Mouse (Mus musculus): ENCODE measurements around the gene Tmcc2. TPM values are rescaled to one million over a fixed set of nuclear protein-coding genes. Genes with fewer than 3 reads are reported as not detected.

Tmcc2 gene
- polyA plus RNA-seq, 2 experiments = 285 to 327 TPM

DNA sequence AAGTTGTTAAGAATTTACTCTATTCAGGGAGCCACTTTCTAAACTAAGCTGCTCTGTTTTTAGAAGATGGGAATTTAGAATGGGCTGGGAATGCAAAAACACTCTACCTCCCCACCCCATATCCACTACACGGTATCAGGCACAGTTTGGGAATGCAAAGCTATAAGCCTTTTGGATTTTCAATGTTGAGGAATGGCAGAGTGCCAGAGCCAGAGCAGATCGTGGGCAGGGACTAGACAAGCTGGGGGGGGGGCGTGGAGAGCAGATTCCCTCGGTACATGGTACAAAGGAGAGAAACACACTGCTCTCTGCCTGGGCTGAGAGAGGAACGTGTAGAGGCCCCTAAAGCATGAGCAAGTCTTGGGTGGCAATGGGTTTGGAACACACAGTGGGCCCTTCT lies 1.8 kb upstream of the Tmcc2 start:
- ATAC-seq (ENCODE audit: insufficient read depth) (no peak), DNase-seq (ENCODE audit: low read depth in 3 of 3, low spot score in 3 of 3) (no peak)
- H3K27me3 ChIP-seq (ENCODE audit: control insufficient read depth, insufficient read depth, low read length) = peaks cover 3% of the 10 kb centered on the region; the same call in 1 of the 2 replicates
- no peak overlapping the region for H3K27ac ChIP-seq
- no peak for TF ChIP-seq EP300 (IDR thresholded peaks at IDR 0.05; ENCODE audit: low read depth)
- no peak for TF ChIP-seq CTCF (IDR thresholded peaks at IDR 0.05; ENCODE audit: low read depth)
- WGBS (ENCODE audit: insufficient replicate concordance) = 73% methylated on average over 5 of the region's 5 CpGs
- H3K4me3 ChIP-seq (ENCODE audit: insufficient read depth in 1 of 2, low read depth in 2 of 2, low read length in 2 of 2) = no peak overlapping the region
- H3K9ac ChIP-seq (replicated peaks) = no peak overlapping the region
- no peak overlapping the region for H3K4me2 ChIP-seq (ENCODE audit: low read depth)
- H3K4me1 ChIP-seq (replicated peaks; ENCODE audit: control insufficient read depth in 2 of 2, insufficient read depth in 2 of 2, low read length in 1 of 2) = peaks cover 4 to 15% of the 10 kb centered on the region in 2 experiments; a peak in 3 of 4 replicates
- H3K9me3 ChIP-seq (ENCODE audit: control insufficient read depth, low read length) = no peaks in the 10 kb centered on the region
- no peaks in the 10 kb centered on the region; the same call in 1 of the 2 replicates for H3K36me3 ChIP-seq (replicated peaks; ENCODE audit: control insufficient read depth, insufficient read depth, low read depth)

DNA sequence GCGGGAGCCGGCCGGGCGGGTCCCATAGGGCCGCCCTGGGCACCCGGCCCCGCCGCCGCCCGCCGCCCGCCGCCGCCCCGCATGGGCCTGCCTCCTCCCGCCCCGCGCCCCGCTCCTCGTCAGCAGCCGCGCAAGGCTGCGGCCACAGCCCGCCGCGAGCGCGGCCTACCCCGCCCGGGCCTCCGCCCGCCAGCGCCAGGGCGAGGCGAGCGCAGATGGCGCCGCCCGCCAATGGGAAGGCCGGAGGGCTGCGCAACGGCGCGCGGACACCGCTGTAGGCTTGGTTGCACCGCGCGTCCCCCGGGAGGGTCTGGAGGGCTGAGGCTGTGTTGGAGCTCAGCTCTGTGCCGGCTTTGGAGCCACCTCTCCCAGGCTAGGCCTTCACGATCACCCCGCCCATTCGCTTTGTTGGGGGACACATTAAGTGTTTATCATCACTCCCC lies 520 bp upstream of the Tmcc2 start:
- peak; percentile 78 for ATAC-seq (ENCODE audit: insufficient read depth)
- Histone ChIP-seq H3K4me1 (replicated peaks; ENCODE audit: control insufficient read depth in 2 of 2, insufficient read depth in 2 of 2, low read length in 1 of 2) (peaks cover 9 to 23% of the 10 kb centered on the region in 2 experiments; a peak in 3 of 4 replicates), H3K27ac (peak overlapping the region; percentile 97), H3K4me3 (ENCODE audit: insufficient read depth in 1 of 2, low read depth in 2 of 2, low read length in 2 of 2) (peak overlapping the region; percentile 66 to 95), H3K36me3 (replicated peaks; ENCODE audit: control insufficient read depth, insufficient read depth, low read depth) (peaks cover 2% of the 10 kb centered on the region), H3K4me2 (ENCODE audit: low read depth) (peak overlapping the region; percentile 93), H3K9ac (replicated peaks) (peak overlapping the region; percentile 83), H3K27me3 (ENCODE audit: control insufficient read depth, insufficient read depth, low read length) (peaks cover 3% of the 10 kb centered on the region; the same call in 1 of the 2 replicates), H3K9me3 (ENCODE audit: control insufficient read depth, low read length) (no peaks in the 10 kb centered on the region)
- WGBS (ENCODE audit: insufficient replicate concordance) = 1% methylated on average over 44 of the region's 54 CpGs
- TF ChIP-seq EP300 (IDR thresholded peaks at IDR 0.05; ENCODE audit: low read depth) (no peak), CTCF (IDR thresholded peaks at IDR 0.05; ENCODE audit: low read depth) (no peak)
- DNase-seq (ENCODE audit: low read depth in 3 of 3, low spot score in 3 of 3) = peak in 2 of 3 experiments; percentile 56 to 58

DNA sequence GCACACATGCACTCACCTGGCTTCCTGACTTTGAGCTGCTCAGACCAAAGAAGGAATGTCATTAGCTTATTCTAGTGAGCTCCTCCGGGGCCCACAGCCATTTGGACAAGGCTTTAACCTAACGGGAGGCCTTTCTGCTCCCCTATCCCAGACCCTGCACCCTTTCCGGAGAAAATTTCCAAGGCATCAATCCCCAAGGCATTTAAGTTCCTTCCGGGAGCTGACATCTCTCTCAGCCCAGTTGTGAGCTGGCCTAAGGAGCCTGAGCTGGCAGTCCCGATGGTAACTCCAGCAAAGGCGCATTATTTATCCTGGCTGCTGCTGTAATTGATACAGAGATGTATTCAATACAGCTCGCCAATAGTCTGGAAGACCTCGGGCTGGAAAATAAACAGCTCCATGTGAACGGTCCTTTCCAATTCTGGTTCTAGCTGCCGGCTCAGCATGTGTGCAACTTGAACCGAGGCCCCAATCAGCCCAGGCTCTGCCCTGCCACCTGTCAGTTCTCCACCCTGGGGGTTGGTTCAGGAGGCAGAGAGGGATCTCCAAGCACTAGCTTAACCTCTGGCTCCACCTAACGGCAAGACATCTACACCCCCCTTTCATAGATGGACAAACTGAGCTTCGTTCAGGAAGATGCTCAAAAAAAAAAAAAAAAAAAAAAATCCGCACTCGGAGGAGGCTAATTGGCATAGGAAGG lies 1.0 kb downstream of the Tmcc2 start:
- peak; percentile 75 for TF ChIP-seq EP300 (IDR thresholded peaks at IDR 0.05; ENCODE audit: low read depth)
- TF ChIP-seq CTCF (IDR thresholded peaks at IDR 0.05; ENCODE audit: low read depth) = peak; percentile 96
- peak overlapping the region; percentile 97 for H3K27ac ChIP-seq
- peak overlapping the region; percentile 93 for H3K4me2 ChIP-seq (ENCODE audit: low read depth)
- no peaks in the 10 kb centered on the region for H3K9me3 ChIP-seq (ENCODE audit: control insufficient read depth, low read length)
- H3K27me3 ChIP-seq (ENCODE audit: control insufficient read depth, insufficient read depth, low read length) = peaks cover 3% of the 10 kb centered on the region; the same call in 1 of the 2 replicates
- peaks cover 7% of the 10 kb centered on the region for H3K36me3 ChIP-seq (replicated peaks; ENCODE audit: control insufficient read depth, insufficient read depth, low read depth)
- ATAC-seq (ENCODE audit: insufficient read depth) (peak; percentile 79), DNase-seq (ENCODE audit: low read depth in 3 of 3, low spot score in 3 of 3) (peak; percentile 90 to 93 (median 92))
- H3K4me1 ChIP-seq (replicated peaks; ENCODE audit: control insufficient read depth in 2 of 2, insufficient read depth in 2 of 2, low read length in 1 of 2) = peaks cover 24 to 38% of the 10 kb centered on the region in 2 experiments
- H3K9ac ChIP-seq (replicated peaks) = peak overlapping the region; percentile 98
- 19% methylated on average over 15 of the region's 15 CpGs for WGBS (ENCODE audit: insufficient replicate concordance)
- peak overlapping the region; percentile 90 to 95 for H3K4me3 ChIP-seq (ENCODE audit: insufficient read depth in 1 of 2, low read depth in 2 of 2, low read length in 2 of 2)

DNA sequence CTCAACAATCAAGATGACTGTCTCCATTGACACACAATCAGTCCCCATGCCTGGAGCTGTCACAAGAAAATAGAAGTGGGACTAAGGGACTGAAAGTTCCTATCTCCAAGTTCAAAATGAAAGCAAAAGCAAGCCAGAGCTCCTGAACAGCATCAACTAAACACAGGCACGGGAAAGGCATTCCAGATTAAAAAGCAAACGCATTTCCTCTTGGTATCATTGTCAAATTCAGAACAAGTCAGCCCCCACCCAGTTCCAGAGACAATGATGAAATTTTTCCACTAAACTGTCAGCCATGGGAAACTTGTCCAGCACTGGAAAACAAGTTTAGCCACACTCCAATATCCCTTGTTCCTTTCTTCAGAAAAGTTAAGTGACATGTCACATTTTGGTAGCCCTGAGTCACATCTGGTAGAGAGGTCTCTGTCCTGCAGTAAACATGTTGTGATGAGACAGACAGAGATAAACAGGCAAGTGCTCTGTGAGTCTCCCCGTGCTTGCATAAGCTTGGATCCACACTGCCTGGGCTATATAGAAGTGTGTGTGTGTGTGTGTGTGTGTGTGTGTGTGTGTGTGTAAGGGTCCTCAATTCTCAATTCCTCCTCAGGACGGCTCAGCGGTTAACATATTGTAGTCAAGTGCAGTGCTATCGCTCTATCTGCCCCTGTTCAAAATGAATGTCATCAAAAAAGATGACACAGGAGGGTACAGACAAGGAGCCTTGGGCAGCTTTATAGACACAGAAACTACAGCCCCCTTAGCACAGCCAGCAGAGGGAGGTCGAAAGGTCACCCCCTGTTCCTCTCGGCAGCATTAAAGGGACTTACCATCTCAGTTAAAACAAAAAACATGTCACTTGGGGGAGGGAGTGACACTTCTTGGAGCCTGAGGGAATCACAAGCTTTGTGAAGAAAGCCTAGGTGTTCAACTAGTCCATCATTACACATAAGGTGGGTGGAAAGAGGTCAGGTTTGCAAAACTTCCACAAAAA lies 2.0 kb downstream of the Tmcc2 start:
- H3K36me3 ChIP-seq (replicated peaks; ENCODE audit: control insufficient read depth, insufficient read depth, low read depth) = peaks cover 9% of the 10 kb centered on the region
- 41% methylated on average over 8 of the region's 8 CpGs for WGBS (ENCODE audit: insufficient replicate concordance)
- H3K4me2 ChIP-seq (ENCODE audit: low read depth) = peak overlapping the region; percentile 93
- DNase-seq (ENCODE audit: low read depth in 3 of 3, low spot score in 3 of 3) = peak in 1 of 3 experiments; percentile 52
- H3K27me3 ChIP-seq (ENCODE audit: control insufficient read depth, insufficient read depth, low read length) = no peaks in the 10 kb centered on the region
- H3K9me3 ChIP-seq (ENCODE audit: control insufficient read depth, low read length) = no peaks in the 10 kb centered on the region
- peaks cover 26 to 44% of the 10 kb centered on the region in 2 experiments for H3K4me1 ChIP-seq (replicated peaks; ENCODE audit: control insufficient read depth in 2 of 2, insufficient read depth in 2 of 2, low read length in 1 of 2)
- peak overlapping the region; percentile 90 to 95 for H3K4me3 ChIP-seq (ENCODE audit: insufficient read depth in 1 of 2, low read depth in 2 of 2, low read length in 2 of 2)
- peak overlapping the region; percentile 98 for H3K9ac ChIP-seq (replicated peaks)
- peak; percentile 43 for ATAC-seq (ENCODE audit: insufficient read depth)
- TF ChIP-seq CTCF (IDR thresholded peaks at IDR 0.05; ENCODE audit: low read depth) (no peak), EP300 (IDR thresholded peaks at IDR 0.05; ENCODE audit: low read depth) (no peak)
- peak overlapping the region; percentile 97 for H3K27ac ChIP-seq
